Mouse (Mus musculus) adrenal gland, postnatal 14 days (tissue): ENCODE measurements around the gene Kdr. TPM values are rescaled to one million over a fixed set of nuclear protein-coding genes. Genes with fewer than 3 reads are reported as not detected.
A peak's percentile ranks its signal among the peaks of the same experiment; 100 is the strongest.
"Not testable (repeated sequence)": the region's sequence is repeated elsewhere in the genome, so short reads cannot be mapped to it uniquely, and the experiment has no call there.

Experiments used
- DNase-seq: peaks from one replicate; pipeline ENCODE4 v3.0.0; 2021; ENCODE audit warnings: mixed read lengths
- total RNA-seq: library from RNA; stranded (reverse); gene quantifications from 2 replicates; pipeline ENCODE4 v1.2.3, GENCODE M21; 2021

Kdr gene
- total RNA-seq, 1 experiment from 2014 or later, result 97.6 TPM

GRCm38 (mm10) chr5:75961741-75962469 is 16.4 kb downstream of the Kdr start:
- DNase-seq, result peak; percentile 34

- DNase-seq, result no peak
Observed at GRCm38 (mm10) chr5:75959809-75960208, 18.4 kb downstream of the Kdr start.

GRCm38 (mm10) chr5:75956526-75956925 is 21.7 kb downstream of the Kdr start:
- DNase-seq, result no peak

GRCm38 (mm10) chr5:75955876-75956275 is 22.4 kb downstream of the Kdr start:
- no peak for DNase-seq

GRCm38 (mm10) chr5:75954778-75955330 is 23.4 kb downstream of the Kdr start:
- DNase-seq, result no peak

- DNase-seq, result no peak
Observed at GRCm38 (mm10) chr5:75954218-75954617, 24.0 kb downstream of the Kdr start.

- DNase-seq, result no peak
Observed at GRCm38 (mm10) chr5:75952131-75952795, 26.0 kb downstream of the Kdr start.

- DNase-seq, result no peak
Observed at GRCm38 (mm10) chr5:75950866-75951265, 27.4 kb downstream of the Kdr start.

GRCm38 (mm10) chr5:75945394-75945793 is 32.9 kb downstream of the Kdr start:
- no peak for DNase-seq

- DNase-seq, result no peak
Observed at GRCm38 (mm10) chr5:75943301-75943700, 35.0 kb downstream of the Kdr start.

- DNase-seq, result no peak
Observed at GRCm38 (mm10) chr5:75941775-75942580, 36.3 kb downstream of the Kdr start.

- DNase-seq, result no peak
Observed at GRCm38 (mm10) chr5:75939144-75939732, 39.0 kb downstream of the Kdr start.

- DNase-seq, result no peak
Observed at GRCm38 (mm10) chr5:75938012-75938411, 40.2 kb downstream of the Kdr start.

- DNase-seq, result no peak
Observed at GRCm38 (mm10) chr5:75936223-75936622, 42.0 kb downstream of the Kdr start.

- DNase-seq, result no peak
Observed at GRCm38 (mm10) chr5:75935225-75935624, 43.0 kb downstream of the Kdr start.

- no peak for DNase-seq
Observed at GRCm38 (mm10) chr5:75934201-75934600, 44.1 kb downstream of the Kdr start.

- peak; percentile 74 for DNase-seq
Observed at GRCm38 (mm10) chr5:75933521-75934044, 44.7 kb downstream of the Kdr start.

- DNase-seq, result not testable (repeated sequence)
Observed at GRCm38 (mm10) chr5:75931458-75931857, 46.8 kb downstream of the Kdr start.

GRCm38 (mm10) chr5:75929960-75930359 is 48.3 kb downstream of the Kdr start:
- no peak for DNase-seq

- DNase-seq, result peak; percentile 49
Observed at GRCm38 (mm10) chr5:75922677-75923076, 55.6 kb downstream of the Kdr start.

GRCm38 (mm10) chr5:75921730-75922387 is 56.4 kb downstream of the Kdr start:
- DNase-seq, result no peak
